Mouse (Mus musculus): ENCODE measurements around the gene Rtp3.

Rtp3 gene

DNA sequence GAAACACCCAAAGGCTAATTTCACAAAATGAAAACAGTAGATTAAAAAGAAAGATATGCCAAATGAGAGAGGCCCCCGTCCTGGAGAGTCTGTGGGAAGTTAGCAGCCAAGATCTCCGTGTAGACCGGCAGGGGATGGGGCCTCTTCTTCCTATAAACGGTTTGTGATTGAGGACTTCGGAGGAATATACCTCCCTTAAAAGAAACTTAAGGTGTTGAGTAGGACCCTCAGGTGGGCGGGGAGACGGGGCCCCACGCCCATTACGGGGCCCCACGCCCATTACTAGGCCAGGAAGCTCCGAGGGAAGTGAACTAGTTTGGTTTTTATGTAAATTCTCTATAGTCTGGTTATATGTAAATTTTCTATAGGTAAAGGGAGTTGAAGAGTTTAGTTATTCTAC lies 44.5 kb downstream of the Rtp3 start, which contains the start of gene Tdgf1:
TSS of gene Tdgf1 (minus strand) at position 233 of the 400 bp plus-strand sequence.
- in situ Hi-C loops (cut with MseI, MboI): no loop called here

DNA sequence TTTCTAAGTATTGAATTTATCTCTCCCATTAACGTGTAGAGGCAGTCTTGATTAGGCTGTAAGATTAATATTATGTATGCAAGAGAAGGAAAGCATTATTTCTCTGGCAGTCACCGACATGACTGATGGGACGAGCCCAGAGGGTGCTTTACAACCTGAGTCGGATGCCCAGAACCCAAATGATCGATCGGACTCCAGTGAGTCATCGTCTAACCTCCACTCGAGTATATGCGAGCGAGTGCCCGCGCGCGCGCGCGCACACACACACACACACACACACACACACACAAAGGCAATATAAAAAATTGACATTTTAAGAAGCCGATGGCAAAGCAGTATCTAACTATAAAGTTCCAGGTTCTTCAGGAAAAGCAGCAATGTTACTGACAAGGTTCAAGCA lies 45.0 kb downstream of the Rtp3 start:
- in situ Hi-C loops (cut with MseI, MboI): no loop called here

GRCm38 (mm10) chr9:110944265-110944664 lies 46.1 kb downstream of the Rtp3 start:
- in situ Hi-C loops (cut with MseI, MboI): no loop called here

DNA sequence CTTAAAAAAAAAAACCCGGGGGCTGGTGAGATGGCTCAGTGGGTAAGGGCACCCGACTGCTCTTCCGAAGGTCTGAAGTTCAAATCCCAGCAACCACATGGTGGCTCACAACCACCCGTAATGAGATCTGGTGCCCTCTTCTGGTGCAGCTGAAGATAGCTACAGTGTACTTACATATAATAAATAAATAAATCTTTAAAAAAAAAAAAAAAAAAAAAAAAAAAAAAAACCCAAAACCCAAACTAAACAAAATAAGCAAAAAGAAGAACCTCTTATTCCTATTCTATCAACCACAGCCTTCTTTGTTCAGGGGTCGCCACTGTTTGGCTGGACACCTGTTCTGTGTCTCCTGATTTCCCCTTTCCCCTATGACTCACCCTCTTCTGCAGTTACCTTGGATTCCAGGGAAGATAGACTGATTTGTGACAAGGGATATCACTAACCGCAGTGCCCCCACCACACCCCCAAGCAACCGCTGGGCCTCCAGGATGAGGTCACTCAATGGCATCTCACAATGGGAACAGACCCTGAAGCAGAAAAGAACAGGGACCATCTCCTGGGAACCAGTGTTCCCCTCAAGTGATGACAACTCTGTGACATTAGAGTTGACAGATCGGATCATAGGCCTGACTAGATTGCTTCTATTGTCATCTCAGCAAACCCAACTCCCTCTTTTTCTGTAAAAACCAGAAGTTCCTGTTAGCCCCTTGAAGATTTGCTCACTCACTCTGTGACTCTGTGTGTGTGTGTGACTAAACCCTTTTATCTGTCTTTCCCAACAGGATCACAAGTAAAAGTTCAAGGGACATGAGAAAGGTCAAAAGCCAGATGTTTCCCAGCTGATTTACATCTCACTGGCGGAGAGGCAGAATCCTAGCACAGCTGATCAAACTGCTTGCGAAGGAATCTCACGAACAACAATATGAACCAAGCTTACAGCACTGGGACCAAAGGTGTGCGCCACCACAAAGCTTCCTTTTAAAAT lies 52.6 kb downstream of the Rtp3 start:
- in situ Hi-C loops (cut with MseI, MboI): no loop called here

DNA sequence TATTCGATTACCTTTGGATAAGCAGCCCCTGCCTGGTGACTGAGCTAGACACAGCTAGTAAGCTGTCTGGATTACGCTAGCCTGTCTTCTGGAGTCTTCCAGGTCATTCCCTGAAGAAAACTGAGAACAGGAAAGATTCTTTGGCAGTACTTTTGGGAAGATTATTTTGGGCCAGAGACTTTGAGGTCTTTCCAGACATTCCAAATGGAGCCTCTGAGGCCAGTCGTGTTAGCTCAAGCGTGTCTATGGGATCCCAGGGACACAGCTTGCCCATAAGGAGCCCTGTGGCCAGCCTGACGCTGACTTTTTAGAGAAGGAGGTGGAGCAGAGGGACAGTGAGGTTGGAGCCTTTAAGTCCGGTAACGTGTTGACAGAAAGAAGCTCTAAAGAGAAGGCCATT lies 54.4 kb downstream of the Rtp3 start:
- in situ Hi-C loops (cut with MseI, MboI): no loop called here

All from mouse trophoblast stem cell (cell line).